Mouse (Mus musculus) myocyte (in vitro differentiated cells): Measurements from ENCODE around the gene Anks1.

ENCODE experiments used
- POLR2A ChIP-seq: IDR thresholded peaks from one replicate; pipeline ENCODE4 v1.6.1; 2011; ENCODE audit warnings: low read depth, mild to moderate bottlenecking, control low read depth, moderate library complexity; ENCODE audit not compliant: insufficient read length
- TCF3 ChIP-seq: IDR thresholded peaks from one replicate; pipeline ENCODE4 v1.6.1; 2011; ENCODE audit warnings: low read depth, control low read depth; ENCODE audit not compliant: insufficient read length

DNA sequence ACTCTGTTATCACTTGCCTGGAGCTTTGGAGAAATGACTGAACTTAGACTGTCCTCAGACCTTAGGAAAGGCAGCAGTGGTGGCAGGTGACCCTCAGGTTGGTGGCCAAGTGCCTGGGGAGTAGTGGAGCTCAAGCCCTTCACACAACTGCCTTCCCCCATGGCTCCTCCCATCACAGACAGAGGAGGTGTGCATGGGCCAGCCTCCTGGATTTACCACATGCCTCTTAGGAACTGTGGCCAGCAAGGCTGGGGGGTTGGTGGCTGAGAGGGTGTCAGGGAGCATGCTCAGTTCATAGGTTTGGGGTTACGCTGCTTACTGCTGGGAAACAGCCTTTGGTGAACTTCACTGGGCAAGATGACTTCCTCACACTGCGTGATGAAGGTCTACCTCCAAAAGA is 101.8 kb downstream of the Anks1 start:
- TF ChIP-seq POLR2A (no peak), TCF3 (no peak)
